Mouse (Mus musculus) small intestine, adult 2 months (tissue): ENCODE measurements around the gene Clec4a2. TPM values are rescaled to one million over a fixed set of nuclear protein-coding genes. Genes with fewer than 3 reads are reported as not detected.
"Not testable (repeated sequence)": the region's sequence is repeated elsewhere in the genome, so short reads cannot be mapped to it uniquely, and the experiment has no call there.

ENCODE experiments used
- H3K27ac ChIP-seq: fragments of 200-500 bp; 2 replicates; pipeline ENCODE4 v1.5.1; 2012; ENCODE audit warnings: low read depth, low read length, control low read depth, inconsistent platforms; ENCODE audit not compliant: insufficient read depth
- H3K27me3 ChIP-seq: fragments of 200-500 bp; 2 replicates; pipeline ENCODE4 v1.6.1; 2012; ENCODE audit warnings: mild to moderate bottlenecking, moderate library complexity, low read length, inconsistent platforms; ENCODE audit not compliant: control insufficient read depth, insufficient read depth
- H3K36me3 ChIP-seq: fragments of 200-500 bp; 2 replicates; pipeline ENCODE4 v1.6.1; 2012; ENCODE audit warnings: mild to moderate bottlenecking, low read length, control low read depth, inconsistent platforms; ENCODE audit not compliant: control insufficient read depth, insufficient read depth
- H3K4me1 ChIP-seq: fragments of 200-500 bp; 2 replicates; pipeline ENCODE4 v1.6.1; 2012; ENCODE audit warnings: low read length, inconsistent platforms, mixed read lengths; ENCODE audit not compliant: control insufficient read depth, insufficient read depth, insufficient read length
- H3K4me3 ChIP-seq: fragments of 200-500 bp; 2 replicates; pipeline ENCODE4 v1.5.1; 2012; ENCODE audit warnings: low read depth, mild to moderate bottlenecking, control low read depth, inconsistent platforms, low read length, moderate library complexity
- CTCF ChIP-seq: fragments of 200-500 bp; IDR thresholded peaks from 2 replicates; pipeline ENCODE4 v1.5.1; 2012; ENCODE audit warnings: low read depth, mild to moderate bottlenecking, control low read depth, inconsistent platforms, low read length, moderate library complexity, mixed read lengths; ENCODE audit not compliant: insufficient replicate concordance, insufficient read length; ENCODE audit errors: extremely low read depth
- POLR2A ChIP-seq: fragments of 200-500 bp; IDR thresholded peaks from 2 replicates; pipeline ENCODE4 v1.6.1; 2012; ENCODE audit warnings: low read depth, mild to moderate bottlenecking, control low read depth, inconsistent platforms, low read length, moderate library complexity
- WGBS: fragments of 180-500 bp; shearing (Covaris S2); methylation state at CpG from one replicate; pipeline ENCODE4 v1.1.7; 2018; 5-methylcytosine and 5-hydroxymethylcytosine counted together
- polyA plus RNA-seq: library from polyadenylated mRNA; depleted of rRNA; stranded (reverse); fragments of >200 nt; gene quantifications from 2 replicates; pipeline ENCODE4 v1.2.3, GENCODE M21; 2012; rRNA removed

Gene Clec4a2
- 0.56 and 0.60 TPM in 2 replicates for polyA plus RNA-seq

GRCm38 (mm10) chr6:123106128-123106527, at the start of gene Clec4a2:
Gene Clec4a2 (plus strand): TSS chr6:123106428.
- not testable (repeated sequence) for H3K27me3 ChIP-seq, H3K4me3 ChIP-seq, H3K4me1 ChIP-seq, H3K27ac ChIP-seq, H3K36me3 ChIP-seq
- WGBS = 58% methylated on average over 1 of the region's 1 CpGs

DNA sequence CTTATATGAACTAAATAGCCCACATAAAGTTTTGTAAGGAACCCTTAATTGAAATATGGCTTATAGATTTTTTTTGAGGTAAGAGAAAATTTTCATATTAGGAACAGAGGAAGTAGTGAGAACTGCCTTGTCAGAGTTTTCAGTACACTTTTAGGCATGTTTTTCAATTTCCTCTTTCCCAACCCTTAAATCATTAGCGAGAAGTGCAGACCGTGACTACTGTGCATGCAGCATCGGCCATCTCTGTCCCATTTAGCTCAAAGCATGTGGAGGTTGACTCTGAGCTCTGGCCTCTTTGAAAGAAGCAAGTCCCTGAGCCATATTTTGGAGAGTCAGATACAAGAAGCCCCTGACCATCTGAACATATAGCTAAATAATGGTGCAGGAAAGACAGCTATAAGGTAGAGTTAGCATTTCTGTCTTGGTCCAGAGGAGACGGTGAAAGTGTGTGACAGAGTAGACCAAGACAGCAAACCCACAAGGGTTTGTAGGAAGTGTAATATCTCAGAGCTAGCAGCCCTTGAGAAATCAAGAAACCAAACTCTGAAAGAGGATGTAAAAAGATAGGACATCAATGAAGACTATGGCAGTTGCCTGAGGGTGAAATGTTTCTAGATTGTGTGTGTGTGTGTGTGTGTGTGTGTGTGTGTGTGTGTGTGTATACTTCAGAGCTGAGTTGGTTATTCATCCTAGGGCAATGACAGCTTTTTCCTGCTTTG, 10.9 kb upstream of the Clec4a2 start:
- TF ChIP-seq CTCF (no peak), POLR2A (no peak)
- Histone ChIP-seq H3K4me3 (no peak overlapping the region), H3K27me3 (no peaks in the 10 kb centered on the region), H3K4me1 (no peaks in the 10 kb centered on the region), H3K36me3 (no peaks in the 10 kb centered on the region), H3K27ac (no peak overlapping the region)
- WGBS = 81% methylated on average over 4 of the region's 4 CpGs

DNA sequence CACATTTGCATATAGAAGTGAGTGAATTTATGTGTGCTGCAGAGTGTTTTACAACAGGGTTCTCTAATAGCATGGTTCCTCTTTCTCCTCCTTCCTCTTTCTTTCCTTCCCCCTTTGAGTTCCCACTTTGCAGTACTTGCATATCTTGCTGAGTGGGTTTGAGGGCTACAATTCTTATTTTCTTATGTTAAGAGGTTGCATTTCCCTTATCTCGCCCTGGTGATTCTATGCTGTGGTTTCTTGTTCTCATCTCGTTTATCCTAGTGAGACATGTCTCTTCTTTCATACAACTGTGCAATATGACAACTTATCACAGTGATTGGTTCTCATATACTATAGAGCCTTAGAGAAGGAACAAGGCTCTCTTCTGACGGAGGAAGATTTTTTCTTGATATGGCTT, 17.0 kb downstream of the Clec4a2 start:
- Histone ChIP-seq H3K27ac (no peak overlapping the region), H3K36me3 (no peaks in the 10 kb centered on the region), H3K4me1 (no peaks in the 10 kb centered on the region), H3K4me3 (no peak overlapping the region), H3K27me3 (no peaks in the 10 kb centered on the region)
- no peak for TF ChIP-seq CTCF
- 64% methylated on average over 3 of the region's 3 CpGs for WGBS

DNA sequence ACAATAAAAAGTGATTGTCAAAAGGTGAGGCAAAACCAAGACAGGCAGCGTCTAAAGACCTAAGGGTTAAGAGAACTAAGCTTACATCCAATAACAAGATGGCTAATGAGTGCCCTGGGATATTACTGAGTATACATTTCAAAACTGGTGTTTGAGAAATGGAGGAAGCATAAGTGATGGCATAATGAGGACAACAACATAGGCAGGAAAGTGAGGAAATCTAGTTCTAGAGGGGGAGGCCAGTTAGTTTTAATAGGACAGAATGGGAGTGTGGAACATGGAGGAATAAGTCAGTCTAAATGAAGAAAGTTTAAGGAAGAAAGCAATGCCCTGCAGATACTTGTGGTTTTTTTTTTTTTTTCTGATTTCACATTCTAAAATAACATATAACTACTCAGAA, 20.9 kb downstream of the Clec4a2 start:
- Histone ChIP-seq H3K4me3 (no peak overlapping the region), H3K27me3 (no peaks in the 10 kb centered on the region), H3K27ac (no peak overlapping the region), H3K4me1 (no peaks in the 10 kb centered on the region), H3K36me3 (no peaks in the 10 kb centered on the region)
- WGBS = 53% methylated on average over 1 of the region's 1 CpGs
- TF ChIP-seq POLR2A (no peak), CTCF (no peak)

- H3K4me1 ChIP-seq, H3K4me3 ChIP-seq, H3K36me3 ChIP-seq, H3K27me3 ChIP-seq, H3K27ac ChIP-seq: not testable (repeated sequence)
- WGBS = 62% methylated on average over 29 of the region's 29 CpGs
Observed at GRCm38 (mm10) chr6:123137766-123138526, 31.7 kb downstream of the Clec4a2 start.

DNA sequence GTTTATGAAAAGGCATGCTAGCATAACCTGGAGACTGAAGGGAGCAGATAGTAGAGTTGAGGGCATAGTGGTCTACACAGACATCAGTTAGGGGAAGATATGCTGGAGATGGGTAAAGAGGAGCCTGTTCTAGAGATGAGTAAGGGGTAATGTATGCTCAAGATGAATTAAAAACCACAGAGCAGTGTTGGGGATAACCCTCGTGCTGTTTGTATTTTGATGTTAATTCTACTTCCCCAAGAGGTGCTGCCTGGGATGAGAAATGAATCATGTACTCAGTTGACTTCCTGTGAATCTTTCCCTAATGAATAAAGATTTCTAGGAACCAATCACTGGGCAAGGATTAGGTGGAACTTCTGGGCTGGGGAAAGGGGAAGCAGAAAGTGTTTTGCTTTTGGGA, 63.9 kb downstream of the Clec4a2 start:
- TF ChIP-seq POLR2A (no peak), CTCF (no peak)
- H3K36me3 ChIP-seq = no peaks in the 10 kb centered on the region
- H3K27me3 ChIP-seq = no peaks in the 10 kb centered on the region
- H3K4me1 ChIP-seq = no peaks in the 10 kb centered on the region
- H3K4me3 ChIP-seq = no peak overlapping the region
- WGBS = 36% methylated on average over 1 of the region's 1 CpGs
- H3K27ac ChIP-seq = no peak overlapping the region

- TF ChIP-seq POLR2A (no peak), CTCF (no peak)
- Histone ChIP-seq H3K36me3 (no peaks in the 10 kb centered on the region), H3K27ac (no peak overlapping the region), H3K27me3 (no peaks in the 10 kb centered on the region), H3K4me1 (no peaks in the 10 kb centered on the region), H3K4me3 (no peak overlapping the region)
Observed at GRCm38 (mm10) chr6:123171040-123171439, 64.8 kb downstream of the Clec4a2 start.
